Mouse (Mus musculus): ENCODE measurements around the gene Arpc3. TPM values are rescaled to one million over a fixed set of nuclear protein-coding genes. Genes with fewer than 3 reads are reported as not detected.

The Arpc3 gene
- 161 and 164 TPM in 2 replicates for polyA plus RNA-seq (2015; fragmentation: Nextera tagmentation; extraction: Ambion mirVana)

DNA sequence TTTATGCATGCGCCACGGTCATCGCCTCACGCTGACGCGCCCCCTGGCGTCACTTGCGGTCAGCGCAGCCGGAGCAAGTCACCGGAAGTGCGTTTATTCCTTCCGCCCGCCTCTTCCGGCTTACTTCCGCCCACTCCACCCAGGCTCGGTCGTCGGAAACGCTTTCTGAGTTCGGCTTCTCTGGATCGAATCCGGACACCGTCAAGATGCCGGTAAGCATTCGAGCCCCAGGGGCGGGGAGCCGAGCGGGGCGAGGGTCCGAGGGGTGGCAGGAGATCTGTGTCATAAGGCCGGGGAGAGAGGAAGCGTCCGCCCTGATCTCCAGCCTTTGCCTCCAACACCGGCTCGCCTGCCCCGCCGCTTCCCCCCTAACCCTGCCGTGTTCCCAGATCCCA is at the start of gene Arpc3:
Arpc3 (plus strand) TSS at position 93 of the 395 bp plus-strand sequence.
- Histone ChIP-seq H3K4me3 (ENCODE audit: low read length) (peak within 1 kb of the TSS; percentile 74), H3K9ac (ENCODE audit: low read depth, low read length) (peak within 1 kb of the TSS; percentile 78), H3K36me3 (ENCODE audit: control insufficient read depth, insufficient read depth, low read length) (0 out of 2 replicates have a peak, but pooled peaks cover 3% of the 10 kb centered on the region), H3K27ac (ENCODE audit: low read length) (peak within 1 kb of the TSS; percentile 26), H3K4me2 (ENCODE audit: low read depth, low read length) (peak within 1 kb of the TSS; percentile 84), H3K27me3 (replicated peaks; ENCODE audit: control insufficient read depth, insufficient read depth, low read length) (no peaks in the 10 kb centered on the region), H3K4me1 (ENCODE audit: control insufficient read depth, insufficient read depth, low read length) (peaks cover 9% of the 10 kb centered on the region), H3K9me3 (ENCODE audit: control insufficient read depth, low read length) (no peaks in the 10 kb centered on the region)
- WGBS: under 1% methylated on average over 39 of the region's 39 CpGs
- ATAC-seq: peak; percentile 93

GRCm38 (mm10) chr5:122342874-122343273 is 48.8 kb upstream of the Arpc3 start:
- Histone ChIP-seq H3K9ac (ENCODE audit: low read depth, low read length) (no peak overlapping the region), H3K36me3 (ENCODE audit: control insufficient read depth, insufficient read depth, low read length) (no peaks in the 10 kb centered on the region), H3K4me3 (ENCODE audit: low read length) (no peak overlapping the region), H3K27ac (ENCODE audit: low read length) (peak overlapping the region; percentile 76), H3K9me3 (ENCODE audit: control insufficient read depth, low read length) (0 out of 2 replicates have a peak, but pooled peaks cover 3% of the 10 kb centered on the region), H3K4me2 (ENCODE audit: low read depth, low read length) (no peak overlapping the region), H3K27me3 (replicated peaks; ENCODE audit: control insufficient read depth, insufficient read depth, low read length) (no peaks in the 10 kb centered on the region), H3K4me1 (ENCODE audit: control insufficient read depth, insufficient read depth, low read length) (0 out of 2 replicates have a peak, but pooled peaks cover 4% of the 10 kb centered on the region)
- WGBS: 75% methylated on average over 1 of the region's 1 CpGs
- ATAC-seq: no peak

DNA sequence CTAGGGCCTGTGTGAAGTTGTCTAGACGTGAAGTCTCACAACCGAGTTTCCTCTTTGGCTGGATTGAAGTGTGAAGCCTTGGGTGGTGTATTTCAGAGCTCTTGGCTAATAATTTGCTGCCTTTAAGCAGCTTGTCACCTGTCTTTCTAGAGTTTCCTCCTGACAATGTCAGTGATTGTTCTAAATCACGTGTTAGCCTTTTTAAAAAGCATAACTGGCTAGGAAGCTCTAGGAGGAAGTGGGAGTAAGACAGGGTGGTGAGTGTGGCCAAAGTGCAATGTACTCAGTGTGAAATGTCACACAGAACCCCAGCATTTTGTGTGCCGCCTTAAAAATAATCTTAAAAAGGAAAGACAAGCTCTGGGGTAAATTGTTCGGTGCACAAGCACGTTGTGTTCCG is 47.9 kb upstream of the Arpc3 start:
- ATAC-seq: peak; percentile 96
- Histone ChIP-seq H3K27me3 (replicated peaks; ENCODE audit: control insufficient read depth, insufficient read depth, low read length) (no peaks in the 10 kb centered on the region), H3K4me2 (ENCODE audit: low read depth, low read length) (no peak overlapping the region), H3K36me3 (ENCODE audit: control insufficient read depth, insufficient read depth, low read length) (no peaks in the 10 kb centered on the region), H3K9ac (ENCODE audit: low read depth, low read length) (no peak overlapping the region), H3K27ac (ENCODE audit: low read length) (peak overlapping the region; percentile 76), H3K4me3 (ENCODE audit: low read length) (no peak overlapping the region), H3K4me1 (ENCODE audit: control insufficient read depth, insufficient read depth, low read length) (0 out of 2 replicates have a peak, but pooled peaks cover 4% of the 10 kb centered on the region), H3K9me3 (ENCODE audit: control insufficient read depth, low read length) (0 out of 2 replicates have a peak, but pooled peaks cover 3% of the 10 kb centered on the region)
- 50% methylated on average over 7 of the region's 7 CpGs for WGBS

GRCm38 (mm10) chr5:122344260-122344659 is 47.4 kb upstream of the Arpc3 start:
- Histone ChIP-seq H3K9me3 (ENCODE audit: control insufficient read depth, low read length) (0 out of 2 replicates have a peak, but pooled peaks cover 3% of the 10 kb centered on the region), H3K4me3 (ENCODE audit: low read length) (no peak overlapping the region), H3K4me1 (ENCODE audit: control insufficient read depth, insufficient read depth, low read length) (0 out of 2 replicates have a peak, but pooled peaks cover 4% of the 10 kb centered on the region), H3K27ac (ENCODE audit: low read length) (peak overlapping the region; percentile 76; the same call in 1 of the 2 replicates), H3K27me3 (replicated peaks; ENCODE audit: control insufficient read depth, insufficient read depth, low read length) (no peaks in the 10 kb centered on the region), H3K4me2 (ENCODE audit: low read depth, low read length) (no peak overlapping the region), H3K36me3 (ENCODE audit: control insufficient read depth, insufficient read depth, low read length) (no peaks in the 10 kb centered on the region), H3K9ac (ENCODE audit: low read depth, low read length) (no peak overlapping the region)
- 4% methylated on average over 5 of the region's 5 CpGs for WGBS
- peak; percentile 81 for ATAC-seq

GRCm38 (mm10) chr5:122345777-122346176 is 45.9 kb upstream of the Arpc3 start:
- 83% methylated on average over 4 of the region's 4 CpGs for WGBS

GRCm38 (mm10) chr5:122353807-122354491 is 37.7 kb upstream of the Arpc3 start, which contains the start of the genes Rad9b and Vps29:
Gene Rad9b, minus strand, starts transcription at chr5:122354233.
Gene Vps29, plus strand, starts transcription at chr5:122354369.
- Histone ChIP-seq H3K4me1 (ENCODE audit: control insufficient read depth, insufficient read depth, low read length) (peaks cover 13% of the 10 kb centered on the region), H3K4me2 (ENCODE audit: low read depth, low read length) (peak within 1 kb of the TSS; percentile 76), H3K9ac (ENCODE audit: low read depth, low read length) (peak within 1 kb of the TSS; percentile 93), H3K27me3 (replicated peaks; ENCODE audit: control insufficient read depth, insufficient read depth, low read length) (no peaks in the 10 kb centered on the region), H3K27ac (ENCODE audit: low read length) (peak within 1 kb of the TSS; percentile 78), H3K36me3 (ENCODE audit: control insufficient read depth, insufficient read depth, low read length) (no peaks in the 10 kb centered on the region), H3K9me3 (ENCODE audit: control insufficient read depth, low read length) (no peaks in the 10 kb centered on the region), H3K4me3 (ENCODE audit: low read length) (peak within 1 kb of the TSS; percentile 94)
- 1% methylated on average over 51 of the region's 51 CpGs for WGBS
- peak; percentile 96 for ATAC-seq

More at GRCm38 (mm10) chr5:122345777-122346176, 45.9 kb upstream of the Arpc3 start:
- Histone ChIP-seq H3K4me2 (ENCODE audit: low read depth, low read length) (no peak overlapping the region), H3K27me3 (replicated peaks; ENCODE audit: control insufficient read depth, insufficient read depth, low read length) (no peaks in the 10 kb centered on the region), H3K36me3 (ENCODE audit: control insufficient read depth, insufficient read depth, low read length) (no peaks in the 10 kb centered on the region), H3K27ac (ENCODE audit: low read length) (no peak overlapping the region), H3K9ac (ENCODE audit: low read depth, low read length) (no peak overlapping the region), H3K9me3 (ENCODE audit: control insufficient read depth, low read length) (0 out of 2 replicates have a peak, but pooled peaks cover 3% of the 10 kb centered on the region), H3K4me3 (ENCODE audit: low read length) (no peak overlapping the region), H3K4me1 (ENCODE audit: control insufficient read depth, insufficient read depth, low read length) (0 out of 2 replicates have a peak, but pooled peaks cover 8% of the 10 kb centered on the region)
- ATAC-seq: no peak

DNA sequence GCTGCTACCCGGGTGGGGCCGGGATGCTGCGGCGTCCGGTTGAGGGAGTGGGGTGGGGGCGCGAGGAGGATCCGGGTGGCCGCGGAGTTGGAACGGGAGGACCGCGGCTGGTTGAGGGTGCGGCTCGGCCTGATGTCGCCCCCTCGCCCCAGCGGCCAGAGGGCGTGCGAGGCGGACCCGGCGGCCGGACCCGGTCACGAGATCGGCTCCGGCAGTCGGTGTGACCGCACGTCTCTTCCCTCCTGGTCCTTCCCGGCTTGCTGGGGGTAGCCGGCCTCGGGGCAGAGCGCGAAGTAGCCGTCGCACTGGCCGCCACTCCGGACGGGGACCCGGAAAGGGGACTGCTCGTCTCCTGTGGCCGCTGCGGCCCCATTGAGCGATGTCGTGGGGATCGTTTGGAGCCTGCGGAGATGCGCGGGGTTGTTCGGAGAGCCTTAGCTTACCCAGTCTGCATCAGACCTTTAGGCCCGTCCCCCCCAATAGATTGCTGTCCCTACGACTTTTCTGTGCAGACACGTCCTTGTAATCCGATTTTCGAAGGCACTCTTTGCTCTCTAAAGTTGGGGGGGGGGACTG is 37.1 kb upstream of the Arpc3 start:
- WGBS: under 1% methylated on average over 41 of the region's 57 CpGs
- Histone ChIP-seq H3K4me3 (ENCODE audit: low read length) (peak overlapping the region; percentile 94), H3K4me1 (ENCODE audit: control insufficient read depth, insufficient read depth, low read length) (peaks cover 13% of the 10 kb centered on the region), H3K4me2 (ENCODE audit: low read depth, low read length) (peak overlapping the region; percentile 57), H3K27me3 (replicated peaks; ENCODE audit: control insufficient read depth, insufficient read depth, low read length) (no peaks in the 10 kb centered on the region), H3K9me3 (ENCODE audit: control insufficient read depth, low read length) (no peaks in the 10 kb centered on the region), H3K36me3 (ENCODE audit: control insufficient read depth, insufficient read depth, low read length) (no peaks in the 10 kb centered on the region), H3K27ac (ENCODE audit: low read length) (peak overlapping the region; percentile 78), H3K9ac (ENCODE audit: low read depth, low read length) (peak overlapping the region; percentile 93)
- peak; percentile 80 for ATAC-seq

DNA sequence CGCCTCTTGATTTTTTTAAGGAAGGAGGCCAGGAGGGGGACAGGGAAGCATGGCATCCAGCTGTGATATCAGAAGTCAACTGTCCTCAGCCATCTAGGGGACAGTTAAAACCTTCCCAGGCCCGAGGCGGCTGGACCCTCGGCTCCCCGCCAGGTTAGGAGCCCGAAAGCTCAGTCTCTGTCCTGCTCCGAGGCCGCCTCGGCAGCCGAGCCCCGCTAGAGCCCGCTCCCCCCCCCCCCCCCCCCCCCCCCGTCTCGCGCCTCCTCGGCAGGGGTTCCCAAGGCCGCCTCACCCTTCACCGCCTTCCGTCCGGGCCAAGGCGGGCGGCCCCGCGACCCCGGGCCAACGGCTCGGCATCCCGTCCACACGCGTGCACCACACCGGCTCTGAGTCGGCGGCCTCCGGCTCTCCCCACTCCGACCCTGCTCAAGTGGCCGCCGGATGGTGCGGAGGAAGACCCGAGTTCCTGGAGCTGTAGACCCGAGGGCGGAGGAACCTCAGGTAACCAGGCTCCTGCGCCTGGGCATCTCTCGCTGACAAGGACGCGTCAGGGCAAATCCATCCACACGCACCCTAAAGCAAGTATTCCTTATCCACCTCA is 20.0 kb upstream of the Arpc3 start, which contains the start of gene Gpn3:
Gpn3 (plus strand) TSS at position 286 of the 601 bp plus-strand sequence.
- H3K4me2 ChIP-seq (ENCODE audit: low read depth, low read length): peak within 1 kb of the TSS; percentile 74
- H3K9ac ChIP-seq (ENCODE audit: low read depth, low read length): peak within 1 kb of the TSS; percentile 79
- peaks cover 7% of the 10 kb centered on the region; the same call in 1 of the 2 replicates for H3K36me3 ChIP-seq (ENCODE audit: control insufficient read depth, insufficient read depth, low read length)
- WGBS: under 1% methylated on average over 38 of the region's 46 CpGs
- peaks cover 8% of the 10 kb centered on the region; the same call in 1 of the 2 replicates for H3K4me1 ChIP-seq (ENCODE audit: control insufficient read depth, insufficient read depth, low read length)
- H3K27me3 ChIP-seq (replicated peaks; ENCODE audit: control insufficient read depth, insufficient read depth, low read length): no peaks in the 10 kb centered on the region
- ATAC-seq: peak; percentile 76
- H3K9me3 ChIP-seq (ENCODE audit: control insufficient read depth, low read length): no peaks in the 10 kb centered on the region
- H3K27ac ChIP-seq (ENCODE audit: low read length): peak within 1 kb of the TSS; percentile 91
- peak within 1 kb of the TSS; percentile 78 for H3K4me3 ChIP-seq (ENCODE audit: low read length)

Data from intestine, embryonic 16.5 days (tissue).